Mouse (Mus musculus) neural tube, embryonic 14.5 days (tissue): Measurements from ENCODE around the gene Syap1. TPM values are rescaled to one million over a fixed set of nuclear protein-coding genes. Genes with fewer than 3 reads are reported as not detected.
"Not testable (repeated sequence)": the region's sequence is repeated elsewhere in the genome, so short reads cannot be mapped to it uniquely, and the experiment has no call there.

Source experiments
- ATAC-seq: fragments of 200-750 bp; cut with Nextera tagmentation; 2 replicates; pipeline ENCODE4 v1.8.0; 2017; ENCODE audit warnings: low read depth, mild to moderate bottlenecking, moderate TSS enrichment, moderate library complexity
- H3K27ac ChIP-seq: fragments of 300-500 bp; sonication (generic); 2 replicates; pipeline ENCODE4 v1.5.1; 2014; ENCODE audit warnings: low read depth, mild to moderate bottlenecking, control low read depth, low read length, moderate library complexity, mixed read lengths
- H3K27me3 ChIP-seq: fragments of 300-500 bp; sonication (generic); 2 replicates; pipeline ENCODE4 v1.6.1; 2014; ENCODE audit warnings: low read length; ENCODE audit not compliant: control insufficient read depth, insufficient read depth
- H3K36me3 ChIP-seq: fragments of 300-500 bp; sonication (generic); 2 replicates; pipeline ENCODE4 v1.6.1; 2014; ENCODE audit warnings: low read length, mixed read lengths; ENCODE audit not compliant: control insufficient read depth, insufficient read depth
- H3K4me1 ChIP-seq: fragments of 300-500 bp; sonication (generic); 2 replicates; pipeline ENCODE4 v1.6.1; 2014; ENCODE audit warnings: low read length; ENCODE audit not compliant: control insufficient read depth, insufficient read depth
- H3K4me2 ChIP-seq: fragments of 300-500 bp; sonication (generic); 2 replicates; pipeline ENCODE4 v1.6.1; 2014; ENCODE audit warnings: mild to moderate bottlenecking, low read depth, low read length, control low read depth
- H3K4me3 ChIP-seq: fragments of 300-500 bp; sonication (generic); 2 replicates; pipeline ENCODE4 v1.5.1; 2014; ENCODE audit warnings: low read depth, low read length, control low read depth, mixed read lengths
- H3K9ac ChIP-seq: fragments of 300-500 bp; sonication (generic); replicated peaks from 2 replicates; pipeline ENCODE4 v1.6.1; 2014; ENCODE audit warnings: low read depth, mild to moderate bottlenecking, control low read depth, low read length, mixed read lengths
- H3K9me3 ChIP-seq: fragments of 300-500 bp; sonication (generic); 2 replicates; pipeline ENCODE4 v1.6.1; 2016; ENCODE audit warnings: low read length; ENCODE audit not compliant: control insufficient read depth
- WGBS: fragments of 180-500 bp; shearing (Covaris S2); extraction: QIAGEN DNeasy Blood & Tissue Kit; methylation state at CpG from one replicate; pipeline ENCODE4 v1.1.7; 2014; 5-methylcytosine and 5-hydroxymethylcytosine counted together
- polyA plus RNA-seq: library from polyadenylated mRNA; unstranded; fragments of >200 nt; fragmentation: Nextera tagmentation; extraction: Ambion mirVana; gene quantifications from 2 replicates; pipeline ENCODE4 v1.2.1, GENCODE M21; 2014

Gene Syap1
- polyA plus RNA-seq, 1 experiment from 2014 or later, result 34.6 TPM

DNA sequence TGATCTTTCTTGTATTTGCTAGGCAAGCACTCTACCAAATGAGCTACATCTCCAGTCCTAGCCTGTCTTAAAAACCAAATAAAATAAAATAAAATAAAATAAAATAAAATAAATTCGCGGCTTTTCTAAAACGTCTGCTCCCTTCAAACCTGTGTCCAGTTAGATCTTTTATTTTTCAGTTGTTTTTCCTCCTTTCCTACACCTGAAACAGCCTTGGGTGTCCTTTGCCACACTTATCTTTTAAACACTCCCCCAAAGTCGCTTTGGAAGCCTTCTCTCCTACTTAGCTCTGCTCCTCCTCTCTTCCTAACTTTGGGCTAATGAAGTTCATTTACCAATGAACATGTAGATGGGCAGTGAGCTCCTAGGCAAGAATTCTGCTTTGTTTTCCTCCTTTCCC, 12.7 kb upstream of the Syap1 start, which contains the start of gene Ctps2:
Gene Ctps2 (plus strand): TSS at position 301 of the 400 bp plus-strand sequence.
- Histone ChIP-seq H3K4me3 (peak within 1 kb of the TSS; percentile 47), H3K27me3 (no peaks in the 10 kb centered on the region), H3K36me3 (no peaks in the 10 kb centered on the region), H3K27ac (peak within 1 kb of the TSS; percentile 52), H3K4me2 (peak within 1 kb of the TSS; percentile 59), H3K9me3 (no peaks in the 10 kb centered on the region), H3K4me1 (0 out of 2 replicates have a peak, but pooled peaks cover 2% of the 10 kb centered on the region), H3K9ac (peak within 1 kb of the TSS; percentile 62)
- no peak for ATAC-seq
- 26% methylated on average over 4 of the region's 4 CpGs for WGBS

DNA sequence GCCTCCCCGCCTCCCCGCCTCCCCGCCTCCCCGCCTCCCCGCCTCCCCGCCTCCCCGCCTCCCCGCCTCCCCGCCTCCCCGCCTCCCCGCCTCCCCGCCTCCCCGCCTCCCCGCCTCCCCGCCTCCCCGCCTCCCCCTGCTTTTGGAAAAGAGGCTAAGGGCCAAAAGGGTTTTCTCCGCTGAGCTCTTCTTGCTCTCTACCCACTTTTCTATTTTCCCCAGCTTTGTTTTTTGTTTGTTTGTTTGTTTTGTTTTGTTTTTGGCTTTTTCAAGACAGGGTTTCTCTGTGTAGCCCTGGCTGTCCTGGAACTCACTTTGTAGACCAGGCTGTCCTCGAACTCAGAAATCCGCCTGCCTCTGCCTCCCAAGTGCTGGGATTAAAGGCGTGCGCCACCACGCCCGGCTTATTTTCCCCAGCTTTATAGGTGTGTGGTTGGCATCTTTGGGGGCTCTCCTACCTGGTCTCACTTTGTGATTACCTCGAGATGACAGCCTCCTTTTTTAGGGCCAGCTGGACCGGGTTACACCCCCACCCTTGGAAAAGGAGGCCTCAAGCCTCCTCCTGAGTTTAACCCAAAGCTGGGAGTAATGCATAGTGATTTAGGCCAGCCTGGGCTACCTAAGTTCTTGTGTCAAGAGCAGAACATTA, 452 bp upstream of the Syap1 start:
- H3K4me3 ChIP-seq, H3K4me1 ChIP-seq, H3K9me3 ChIP-seq, H3K27ac ChIP-seq, H3K27me3 ChIP-seq, H3K4me2 ChIP-seq, H3K36me3 ChIP-seq, H3K9ac ChIP-seq: not testable (repeated sequence)
- peak; percentile 47; the same call in 1 of the 2 replicates for ATAC-seq
- WGBS, result 71% methylated on average over 9 of the region's 25 CpGs

DNA sequence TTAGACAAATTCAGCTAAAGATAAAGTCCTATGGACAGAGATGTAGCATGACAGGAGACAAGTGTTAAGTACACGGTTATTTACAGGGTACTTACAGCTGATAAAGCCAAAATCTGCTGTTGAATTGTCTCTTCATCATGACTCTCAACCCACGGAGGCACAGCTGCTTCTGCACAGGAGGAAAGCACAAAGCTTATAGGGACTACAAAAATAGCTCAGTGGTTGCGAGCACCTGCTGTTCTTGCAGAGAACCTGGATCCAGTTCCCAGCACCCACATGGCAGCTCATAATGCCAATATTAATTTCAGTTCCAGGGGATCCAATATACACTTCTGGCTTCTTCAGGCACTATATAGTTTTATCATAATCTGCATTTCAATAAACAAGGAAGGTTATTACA, 10.0 kb downstream of the Syap1 start:
- Histone ChIP-seq H3K4me1 (no peaks in the 10 kb centered on the region), H3K9ac (no peak overlapping the region), H3K9me3 (no peaks in the 10 kb centered on the region), H3K36me3 (no peaks in the 10 kb centered on the region), H3K27ac (no peak overlapping the region), H3K4me2 (no peak overlapping the region), H3K4me3 (no peak overlapping the region), H3K27me3 (no peaks in the 10 kb centered on the region)
- WGBS, result 88% methylated on average over 3 of the region's 3 CpGs
- no peak for ATAC-seq

DNA sequence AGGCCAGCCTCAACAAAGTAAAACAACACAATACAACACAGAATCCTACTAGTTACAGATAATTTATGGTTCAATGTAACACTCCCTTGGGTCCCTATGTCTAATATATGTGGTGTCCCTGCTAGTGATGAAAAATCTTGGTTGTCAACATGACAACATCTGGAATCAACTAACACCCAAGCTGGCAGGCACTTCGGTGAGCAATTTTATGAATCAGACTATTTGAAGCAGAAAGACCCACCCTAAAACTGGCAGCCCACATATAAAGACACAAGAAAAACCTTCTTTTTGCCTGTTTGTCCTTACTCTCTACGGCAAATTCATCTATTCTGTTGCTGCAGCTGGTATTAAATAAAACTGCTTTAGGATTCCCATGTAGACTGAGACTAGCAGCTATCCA, 14.5 kb downstream of the Syap1 start:
- no peaks in the 10 kb centered on the region for H3K27me3 ChIP-seq
- H3K4me3 ChIP-seq, result no peak overlapping the region
- H3K9me3 ChIP-seq, result no peaks in the 10 kb centered on the region
- 90% methylated on average over 2 of the region's 2 CpGs for WGBS
- H3K4me2 ChIP-seq, result no peak overlapping the region
- no peaks in the 10 kb centered on the region for H3K4me1 ChIP-seq
- ATAC-seq, result no peak
- no peaks in the 10 kb centered on the region for H3K36me3 ChIP-seq
- no peak overlapping the region for H3K9ac ChIP-seq
- H3K27ac ChIP-seq, result no peak overlapping the region

DNA sequence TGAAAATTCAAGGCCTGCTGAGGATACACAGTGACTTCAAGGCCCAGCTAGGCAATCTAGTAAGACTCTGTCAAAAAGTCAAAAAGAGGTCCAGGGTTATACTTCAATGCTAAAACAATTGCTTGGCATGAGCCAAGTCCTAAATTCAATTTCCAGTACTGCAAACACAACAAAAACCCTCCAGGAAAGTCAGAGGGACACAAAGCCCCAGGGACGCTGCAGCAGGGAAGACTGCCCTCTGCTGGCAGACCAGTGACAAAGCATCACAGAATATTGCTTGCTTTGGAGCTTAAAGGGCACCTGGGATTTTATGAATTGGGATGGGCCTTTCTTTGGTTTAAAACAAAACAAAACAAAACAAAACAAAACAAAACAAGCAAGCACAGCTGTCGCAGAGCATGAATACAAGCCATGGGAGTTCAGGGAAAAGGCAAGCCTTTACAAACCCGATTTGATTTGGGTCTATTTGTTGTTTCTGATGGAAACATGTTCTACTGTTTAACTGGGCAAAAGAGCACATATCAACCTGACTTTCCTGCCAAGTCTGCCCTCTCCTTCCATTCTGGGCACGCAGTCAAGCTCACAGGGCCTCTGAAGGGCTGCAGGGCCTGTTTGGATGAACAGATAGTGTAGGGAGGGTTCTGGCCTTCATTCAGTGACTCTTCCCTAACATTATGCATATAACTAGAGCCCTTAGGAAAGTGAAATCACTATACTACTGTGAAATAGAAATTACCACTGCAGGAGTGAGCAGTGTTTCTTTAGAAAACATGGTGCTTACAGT, 16.3 kb downstream of the Syap1 start:
- ATAC-seq, result no peak
- Histone ChIP-seq H3K36me3 (no peaks in the 10 kb centered on the region; the same call in 1 of the 2 replicates), H3K4me2 (no peak overlapping the region), H3K9me3 (no peaks in the 10 kb centered on the region), H3K27me3 (no peaks in the 10 kb centered on the region), H3K9ac (no peak overlapping the region), H3K27ac (no peak overlapping the region), H3K4me1 (no peaks in the 10 kb centered on the region), H3K4me3 (no peak overlapping the region)
- 52% methylated on average over 4 of the region's 4 CpGs for WGBS

DNA sequence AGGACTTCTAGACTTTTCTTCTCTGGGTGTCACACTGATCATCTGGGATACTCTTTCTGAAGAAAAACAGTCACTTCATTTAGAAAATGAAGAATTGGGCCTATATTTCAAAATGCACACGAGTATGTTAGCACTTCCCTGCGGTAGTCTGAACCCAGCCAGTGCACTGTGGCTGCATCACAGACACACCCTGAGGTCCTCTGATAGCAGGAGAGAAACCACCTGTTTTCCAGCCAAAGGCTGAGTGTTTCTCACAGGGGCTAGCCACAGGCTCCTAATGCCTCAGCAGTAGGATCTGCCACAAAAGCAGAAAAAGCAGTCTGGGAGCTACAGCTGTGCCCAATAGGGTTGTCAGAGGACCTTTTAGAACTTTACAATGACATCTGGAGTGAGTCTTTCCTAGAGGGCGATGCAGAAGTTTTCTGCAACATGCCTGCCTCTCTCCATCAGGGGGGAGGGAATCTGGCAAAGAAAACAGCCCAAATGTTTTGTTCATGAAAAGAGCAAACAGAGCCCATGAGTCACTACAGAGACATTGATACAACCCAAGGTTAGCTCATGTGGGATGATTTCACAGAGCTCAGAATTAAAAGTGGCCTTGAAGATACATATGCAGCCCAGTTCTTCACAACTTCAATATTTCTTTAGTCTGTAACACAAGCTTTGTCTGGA, 19.8 kb downstream of the Syap1 start:
- H3K36me3 ChIP-seq, result no peaks in the 10 kb centered on the region; the same call in 1 of the 2 replicates
- no peaks in the 10 kb centered on the region for H3K4me1 ChIP-seq
- no peak overlapping the region for H3K4me3 ChIP-seq
- ATAC-seq, result no peak
- no peak overlapping the region for H3K9ac ChIP-seq
- 91% methylated on average over 3 of the region's 3 CpGs for WGBS
- H3K9me3 ChIP-seq, result no peaks in the 10 kb centered on the region
- no peaks in the 10 kb centered on the region for H3K27me3 ChIP-seq
- H3K4me2 ChIP-seq, result no peak overlapping the region
- no peak overlapping the region for H3K27ac ChIP-seq

DNA sequence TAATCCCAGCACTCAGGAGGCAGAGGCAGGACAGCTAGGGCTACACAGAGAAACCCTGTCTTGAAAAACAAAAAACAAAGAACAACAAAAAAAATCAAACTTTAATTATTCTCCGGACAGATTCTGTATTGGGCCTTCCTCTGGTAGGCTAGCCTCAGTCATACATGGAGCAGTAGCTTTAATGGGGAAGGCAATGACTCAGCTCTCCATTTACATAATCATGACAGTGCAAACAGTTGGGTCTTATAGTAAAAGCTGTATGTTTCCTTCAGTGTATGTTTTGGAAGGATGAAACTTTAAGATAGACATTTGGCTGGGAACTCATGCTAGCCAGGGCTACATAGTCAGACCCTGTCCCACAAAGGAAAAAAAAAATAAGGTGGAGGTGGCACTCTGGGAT, 39.6 kb downstream of the Syap1 start:
- 88% methylated on average over 1 of the region's 1 CpGs for WGBS
- no peak for ATAC-seq
- Histone ChIP-seq H3K4me1 (no peaks in the 10 kb centered on the region), H3K9me3 (no peaks in the 10 kb centered on the region), H3K27me3 (no peaks in the 10 kb centered on the region), H3K27ac (no peak overlapping the region), H3K4me2 (no peak overlapping the region), H3K36me3 (no peaks in the 10 kb centered on the region), H3K9ac (no peak overlapping the region), H3K4me3 (no peak overlapping the region)

DNA sequence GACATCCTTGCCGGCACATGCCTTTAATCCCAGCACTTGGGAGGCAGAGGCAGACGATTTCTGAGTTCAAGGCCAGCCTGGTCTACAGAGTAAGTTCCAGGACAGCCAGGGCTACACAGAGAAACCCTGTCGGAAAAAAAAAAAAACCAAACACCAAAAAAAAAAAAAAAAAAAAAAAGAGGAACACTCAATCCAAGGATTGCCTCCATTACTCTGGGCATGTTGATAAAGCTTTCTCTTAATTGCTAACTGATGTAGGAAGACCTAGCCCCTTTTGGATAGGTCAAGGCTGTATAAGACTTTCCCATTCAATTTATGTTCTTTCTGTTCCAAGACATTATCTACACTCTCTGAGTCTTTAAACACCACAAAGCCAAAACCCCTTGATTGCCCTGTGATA, 42.7 kb downstream of the Syap1 start:
- Histone ChIP-seq H3K4me2 (no peak overlapping the region), H3K36me3 (no peaks in the 10 kb centered on the region), H3K4me3 (no peak overlapping the region), H3K9me3 (no peaks in the 10 kb centered on the region), H3K4me1 (no peaks in the 10 kb centered on the region), H3K27me3 (no peaks in the 10 kb centered on the region), H3K27ac (no peak overlapping the region), H3K9ac (no peak overlapping the region)
- ATAC-seq, result no peak
- WGBS, result 96% methylated on average over 3 of the region's 3 CpGs
